Mouse (Mus musculus) erythroblast, embryonic 14.5 days (primary cell): Measurements from ENCODE around the gene Kcng4.

Experiments
- GATA1 ChIP-seq: IDR thresholded peaks from 2 replicates; pipeline ENCODE4 v1.6.1; 2012; ENCODE audit warnings: low read length, inconsistent platforms, mixed read lengths
- TAL1 ChIP-seq: IDR thresholded peaks from 3 replicates; pipeline ENCODE4 v1.6.1; 2012; ENCODE audit warnings: low read length, inconsistent platforms, mixed read lengths

DNA sequence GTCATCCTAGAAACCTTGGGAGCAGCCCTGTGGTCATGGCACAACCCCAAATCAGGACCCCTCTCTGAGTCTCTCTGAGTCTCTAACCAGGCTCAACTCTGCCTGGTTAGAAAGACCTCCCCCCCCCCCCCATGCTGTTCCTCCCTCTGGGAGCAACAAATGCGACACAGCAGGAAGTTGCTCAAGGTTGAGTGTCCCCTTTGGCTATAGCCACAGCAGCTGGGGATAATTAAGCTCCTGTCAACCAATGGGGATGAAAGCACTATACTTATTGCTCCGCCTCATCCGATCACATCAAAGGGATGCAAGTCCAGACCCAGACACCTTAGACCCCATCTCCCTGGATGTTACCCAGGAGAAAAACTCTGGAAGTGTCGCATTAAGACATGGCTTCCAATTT is 12.9 kb downstream of the Kcng4 start:
- TF ChIP-seq TAL1 (no peak), GATA1 (no peak)
